Mouse (Mus musculus): ENCODE measurements around the gene Tspan17.

Gene Tspan17

GRCm38 (mm10) chr13:54765281-54766191 is 23.6 kb upstream of the Tspan17 start:
- DNase-seq = no peak

DNA sequence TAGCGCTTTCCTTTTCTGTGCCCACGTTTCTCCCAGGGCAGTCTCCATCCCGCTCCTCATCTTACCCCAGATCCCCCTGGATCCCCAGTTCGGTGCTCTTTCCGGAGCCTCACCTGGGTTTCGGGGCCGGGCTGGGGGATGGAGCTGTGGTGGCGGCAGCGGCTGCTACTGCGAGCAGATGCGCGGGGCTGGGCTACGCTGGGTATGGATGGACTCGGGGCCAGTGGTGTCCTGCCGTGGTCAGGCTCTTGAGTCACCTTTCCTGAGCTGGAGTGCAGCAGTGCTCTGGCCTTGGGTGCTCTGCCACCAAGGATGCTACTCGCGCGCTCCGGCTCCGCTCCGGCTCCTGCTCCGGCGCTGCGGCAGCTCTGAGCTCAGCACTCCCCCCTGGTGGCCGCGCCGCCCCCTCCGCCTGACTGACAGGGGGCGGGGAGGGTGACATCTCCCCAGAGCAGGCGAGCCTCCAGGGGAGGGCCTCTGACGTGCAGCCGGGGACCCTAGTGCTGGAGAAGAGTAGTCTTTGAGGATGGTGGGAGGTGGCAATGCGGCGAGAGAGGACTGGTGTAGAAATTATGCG is 22.9 kb upstream of the Tspan17 start, which contains the start of gene Sncb:
TSS of gene Sncb (minus strand) at position 404 of the 577 bp plus-strand sequence.
- peak; percentile 28 for DNase-seq

- no peak for DNase-seq
Observed at GRCm38 (mm10) chr13:54767012-54767411, 22.2 kb upstream of the Tspan17 start.

GRCm38 (mm10) chr13:54780592-54780991 is 8.6 kb upstream of the Tspan17 start:
- DNase-seq = no peak

GRCm38 (mm10) chr13:54781086-54781485 is 8.1 kb upstream of the Tspan17 start:
- no peak for DNase-seq

DNA sequence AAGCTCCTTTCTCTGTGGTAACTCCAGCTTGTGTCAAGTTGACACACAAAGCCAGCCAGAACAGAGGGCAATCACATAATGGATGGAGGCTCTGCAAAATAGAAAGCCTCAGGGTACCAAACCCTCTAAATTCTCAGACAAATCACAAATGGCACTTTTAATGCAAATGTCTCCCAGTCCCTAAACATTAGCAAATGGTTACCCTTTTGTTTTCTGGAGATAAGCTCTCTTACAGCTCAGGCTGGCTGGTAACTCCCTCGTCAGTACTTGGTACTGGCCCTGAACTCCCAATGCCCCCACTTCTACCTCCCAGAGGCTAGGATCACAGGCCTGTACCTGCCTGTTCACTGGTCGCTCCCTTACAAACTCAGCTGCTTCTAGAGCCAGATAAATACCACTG is 5.9 kb upstream of the Tspan17 start:
- DNase-seq = no peak

GRCm38 (mm10) chr13:54783698-54784097 is 5.5 kb upstream of the Tspan17 start, which contains the start of gene Eif4e1b:
Gene Eif4e1b, plus strand, starts transcription at chr13:54783998.
- DNase-seq = no peak

- peak; percentile 38 for DNase-seq
Observed at GRCm38 (mm10) chr13:54787591-54787990, 1.6 kb upstream of the Tspan17 start.

DNA sequence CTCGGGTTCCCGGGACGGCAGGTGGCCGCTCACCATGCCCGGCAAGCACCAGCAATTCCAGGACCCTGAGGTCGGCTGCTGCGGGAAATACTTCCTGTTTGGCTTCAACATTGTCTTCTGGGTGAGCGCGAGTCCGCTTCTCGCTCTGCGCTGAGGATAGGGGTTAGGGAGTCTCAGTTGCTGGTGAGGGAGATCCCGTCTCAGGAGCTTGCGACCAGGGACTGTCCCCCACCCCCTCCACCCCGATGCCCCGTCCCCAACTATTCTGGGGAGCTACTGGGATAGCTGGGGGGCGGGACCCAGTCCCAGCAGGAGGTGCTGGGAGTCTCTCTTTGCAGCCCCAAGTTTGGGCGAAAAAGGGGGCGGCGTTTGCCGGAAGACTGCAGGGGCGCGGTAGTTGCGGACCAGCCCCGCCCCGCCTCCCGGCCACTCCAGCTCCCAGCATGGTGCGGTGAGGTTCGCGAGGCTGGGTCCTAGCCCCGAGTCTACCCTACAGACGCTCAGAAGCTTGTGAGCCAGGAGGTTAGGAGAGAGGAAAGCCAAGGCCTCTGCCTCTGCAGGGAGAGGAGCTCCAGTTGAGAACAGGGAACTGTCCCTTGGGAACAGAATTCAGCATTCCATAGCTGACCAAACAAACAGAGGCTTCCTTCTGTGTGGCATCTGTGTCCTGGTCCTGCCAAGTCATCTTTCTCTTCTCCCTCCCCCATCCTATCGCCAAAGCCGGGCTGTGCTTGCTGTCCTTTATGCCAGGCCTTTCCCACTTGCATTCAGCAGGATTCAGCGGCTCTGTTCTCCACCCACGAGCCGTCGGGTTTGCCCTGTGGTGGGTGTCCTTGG is 602 bp downstream of the Tspan17 start:
- DNase-seq = peak; percentile 44

- no peak for DNase-seq
Observed at GRCm38 (mm10) chr13:54792259-54793230, 3.4 kb downstream of the Tspan17 start.

GRCm38 (mm10) chr13:54794002-54794577 is 4.9 kb downstream of the Tspan17 start:
- no peak for DNase-seq

DNA sequence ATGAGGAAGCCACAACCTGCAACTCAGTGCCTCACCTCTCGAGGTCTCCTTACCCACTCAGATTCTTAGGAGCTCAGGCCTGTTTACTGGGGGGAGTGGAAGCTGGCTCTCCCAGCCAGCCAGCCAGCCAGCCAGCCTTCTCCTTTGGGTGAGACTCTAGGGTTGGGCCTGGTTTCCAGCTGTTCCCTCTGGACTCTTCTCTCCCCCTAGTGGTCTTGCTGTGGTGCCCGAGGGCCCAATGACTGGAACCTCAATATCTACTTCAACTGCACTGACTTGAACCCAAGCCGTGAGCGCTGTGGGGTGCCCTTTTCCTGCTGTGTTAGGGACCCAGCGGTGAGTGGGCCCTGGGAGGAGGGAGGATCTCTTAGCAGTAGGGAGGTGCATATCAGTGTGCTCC is 5.7 kb downstream of the Tspan17 start:
- DNase-seq = no peak

GRCm38 (mm10) chr13:54797356-54797755 is 8.2 kb downstream of the Tspan17 start:
- peak; percentile 31 for DNase-seq

DNA sequence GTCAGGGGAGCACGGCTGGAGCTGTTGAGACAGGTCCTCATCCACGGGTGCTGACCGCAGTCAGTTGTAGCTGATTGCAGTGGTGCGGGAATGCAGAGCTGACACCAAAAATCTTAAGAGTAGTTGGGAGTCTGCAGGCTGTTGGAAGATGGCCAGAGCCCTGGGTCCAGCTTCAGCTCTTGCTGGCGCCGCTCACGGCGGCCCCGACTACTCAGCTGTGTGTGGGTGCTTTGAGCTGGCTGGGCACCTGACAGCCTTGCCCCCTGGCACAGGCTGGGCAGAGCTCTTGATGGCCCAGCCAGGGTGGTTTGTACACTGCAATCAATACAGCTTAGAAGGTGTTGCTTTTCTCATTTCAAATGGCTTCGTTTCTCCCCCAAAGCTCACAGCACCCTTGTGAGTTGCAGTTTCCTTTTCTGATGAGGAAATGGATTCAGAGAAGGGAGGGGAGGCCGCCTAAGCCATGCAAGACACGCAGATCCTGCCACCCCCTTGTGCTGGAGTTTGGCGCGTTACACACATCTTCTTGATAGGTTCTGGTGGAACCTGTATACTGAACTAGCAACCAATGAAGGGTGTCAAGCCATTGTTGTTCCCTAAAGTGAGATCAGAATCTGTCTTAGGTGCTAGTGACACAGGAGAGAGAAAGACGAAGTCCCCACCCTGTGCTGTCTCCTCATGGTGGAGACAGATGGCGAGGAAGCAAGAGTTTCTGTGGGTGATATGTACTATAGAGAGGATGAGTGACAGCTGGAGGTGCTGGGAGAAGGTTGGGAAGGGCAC is 8.9 kb downstream of the Tspan17 start:
- DNase-seq = no peak

DNA sequence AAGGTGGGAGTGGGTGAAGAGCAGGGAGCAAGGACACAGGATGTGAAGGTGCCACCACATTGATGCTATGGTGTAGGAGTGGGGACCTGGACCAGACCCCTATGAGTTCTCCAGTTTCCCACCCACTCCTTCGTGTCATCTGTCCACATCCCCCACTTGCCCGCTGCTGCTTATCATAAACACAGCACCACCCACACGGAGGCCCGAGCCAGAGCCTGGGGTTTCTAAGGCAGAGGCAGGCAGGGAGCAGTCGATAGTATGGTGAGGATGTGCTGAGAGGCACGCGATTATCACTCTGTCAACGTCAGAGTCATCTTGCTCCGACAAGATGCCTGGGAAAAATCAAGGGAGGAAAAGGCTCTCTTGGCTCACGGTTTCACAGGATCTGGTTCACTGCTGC is 9.6 kb downstream of the Tspan17 start:
- DNase-seq = no peak

GRCm38 (mm10) chr13:54799701-54800100 is 10.5 kb downstream of the Tspan17 start:
- DNase-seq = peak; percentile 76

GRCm38 (mm10) chr13:54800206-54800605 is 11.0 kb downstream of the Tspan17 start:
- DNase-seq = no peak

GRCm38 (mm10) chr13:54803010-54803409 is 13.8 kb downstream of the Tspan17 start:
- DNase-seq = no peak

- no peak for DNase-seq
Observed at GRCm38 (mm10) chr13:54805134-54805838, 16.1 kb downstream of the Tspan17 start.

GRCm38 (mm10) chr13:54806434-54806976 is 17.3 kb downstream of the Tspan17 start:
- DNase-seq = no peak

Data from kidney, adult 18-20 months (tissue).